Mouse (Mus musculus) layer of hippocampus, adult 8-10 months (tissue): Measurements from ENCODE around the gene Arl1. TPM values are rescaled to one million over a fixed set of nuclear protein-coding genes. Genes with fewer than 3 reads are reported as not detected.
"Not testable (repeated sequence)": the region's sequence is repeated elsewhere in the genome, so short reads cannot be mapped to it uniquely, and the experiment has no call there.

Experiments used
- DNase-seq, 2 experiments: peaks; one replicate each; pipeline ENCODE4 v3.0.0; 2022; ENCODE audit warnings: low spot score in 2 of 2
- total RNA-seq, 4 experiments: library from RNA; stranded (reverse); gene quantifications; 2 replicates each; pipeline ENCODE4 v1.2.4; 2022

The Arl1 gene
- total RNA-seq = 100 to 1,000 TPM; 124 to 140 (median 133) TPM

DNA sequence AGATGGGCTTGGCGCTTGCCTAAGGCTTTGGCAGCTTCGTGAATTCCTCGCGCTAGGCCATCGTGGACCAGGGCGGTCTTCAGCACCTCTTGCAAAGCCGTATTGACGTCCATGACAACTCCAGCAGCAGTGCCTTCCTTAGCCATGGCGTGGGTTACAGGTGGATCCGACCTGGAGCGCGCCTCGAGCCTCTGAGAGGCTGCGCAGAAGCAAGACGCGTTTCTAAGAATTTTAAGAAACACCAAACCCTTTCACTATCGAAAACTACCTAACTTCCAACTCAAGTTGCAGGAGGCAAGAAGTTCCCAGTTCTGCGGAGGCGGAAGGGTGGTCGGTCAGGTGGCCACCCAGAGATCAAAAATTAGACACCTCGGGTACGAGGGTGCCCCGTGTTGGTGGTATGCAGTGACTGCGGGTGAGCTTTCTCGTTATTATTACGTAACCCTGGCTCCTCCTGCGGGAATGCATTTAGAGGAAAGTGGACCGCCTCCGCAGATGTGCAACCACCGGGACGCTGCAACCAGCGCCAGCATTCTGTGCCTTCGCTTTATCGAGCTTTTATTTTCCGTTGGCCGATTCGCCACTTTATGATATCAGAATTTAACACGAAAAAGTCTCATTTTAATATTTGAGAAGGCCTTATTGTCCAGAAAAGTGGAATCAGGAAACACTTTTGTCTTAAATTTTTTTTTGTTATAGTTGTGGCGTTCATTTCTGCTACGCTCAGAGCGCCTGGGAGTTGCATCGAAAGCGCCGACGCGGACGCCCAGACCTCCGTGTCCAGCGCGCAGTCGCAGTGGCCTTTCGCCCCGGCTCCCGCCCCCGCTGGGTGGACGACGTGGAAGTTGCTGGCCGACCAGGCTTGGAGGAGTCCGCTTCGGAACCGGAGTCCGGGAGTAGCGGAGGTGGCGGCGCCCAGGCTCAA is at the start of gene Arl1:
Gene Arl1 (plus strand): TSS at position 288 of the 925 bp plus-strand sequence.
- peak; percentile 85 to 89 for DNase-seq

- DNase-seq = no peak
Measured at GRCm38 (mm10) chr10:88682904-88683563, 47.6 kb upstream of the Arl1 start.

GRCm38 (mm10) chr10:88684925-88685324 is 45.7 kb upstream of the Arl1 start, which contains the start of gene Spic:
Gene Spic (minus strand): TSS chr10:88685015.
- DNase-seq = no peak

DNA sequence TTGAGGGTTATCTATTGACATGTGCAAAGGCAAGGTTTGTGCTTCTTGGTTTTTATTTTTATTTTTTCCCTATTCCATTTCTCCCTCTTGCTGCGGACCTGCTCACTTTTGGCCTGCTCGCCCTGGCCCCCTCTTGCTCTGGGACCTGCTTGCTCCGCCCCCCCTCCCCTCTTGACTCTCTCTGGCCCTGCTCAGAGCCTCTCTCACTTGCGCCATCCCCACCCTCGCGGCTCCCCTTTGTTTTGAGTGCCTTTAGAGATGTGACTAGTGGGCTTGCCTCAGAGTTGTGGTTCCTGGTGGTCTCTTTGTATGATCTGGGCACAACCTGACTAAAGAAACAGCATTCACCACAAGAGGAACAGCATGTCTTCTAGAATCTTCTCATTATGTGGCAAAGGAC is 29.7 kb upstream of the Arl1 start:
- DNase-seq = no peak

DNA sequence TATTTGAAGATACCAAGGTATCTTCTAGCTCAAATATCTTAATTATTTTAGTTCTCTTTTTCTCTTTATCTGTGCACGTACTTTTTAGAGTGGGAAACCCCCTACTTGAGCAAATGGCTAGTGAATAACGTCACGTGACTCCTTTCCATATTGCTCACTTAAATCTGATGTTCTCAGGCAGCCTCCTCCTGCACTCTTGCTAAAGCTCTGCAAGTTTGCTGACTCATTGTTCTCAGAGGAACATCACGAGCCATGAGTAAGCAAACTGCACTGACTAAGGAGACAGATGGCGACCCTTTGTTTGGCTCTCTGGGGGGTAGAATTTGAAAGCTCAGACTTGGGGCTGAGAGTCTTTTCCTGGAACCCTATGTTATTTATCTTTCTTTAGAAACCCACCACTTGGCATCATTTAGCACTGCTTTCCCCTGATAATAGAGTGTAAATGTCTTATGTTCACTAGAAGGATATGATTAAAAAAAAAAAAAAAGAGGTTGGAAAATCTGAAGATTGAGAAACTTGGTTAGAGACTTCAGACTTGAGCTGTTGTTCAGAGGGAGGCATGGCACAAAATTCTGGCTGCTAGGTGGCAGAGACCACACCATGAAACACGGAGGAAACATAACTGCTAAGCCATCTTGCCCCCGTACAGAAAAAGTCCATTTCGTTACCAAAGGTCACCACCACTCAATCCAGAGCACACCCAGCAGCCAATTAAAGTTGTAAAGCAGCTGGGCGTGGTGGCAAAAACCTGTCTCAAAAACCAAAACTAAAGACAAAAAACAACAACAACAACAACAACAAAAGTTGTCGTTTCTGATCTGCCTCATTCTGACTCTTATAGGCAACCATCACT is 21.8 kb upstream of the Arl1 start:
- peak; percentile 42 for DNase-seq

DNA sequence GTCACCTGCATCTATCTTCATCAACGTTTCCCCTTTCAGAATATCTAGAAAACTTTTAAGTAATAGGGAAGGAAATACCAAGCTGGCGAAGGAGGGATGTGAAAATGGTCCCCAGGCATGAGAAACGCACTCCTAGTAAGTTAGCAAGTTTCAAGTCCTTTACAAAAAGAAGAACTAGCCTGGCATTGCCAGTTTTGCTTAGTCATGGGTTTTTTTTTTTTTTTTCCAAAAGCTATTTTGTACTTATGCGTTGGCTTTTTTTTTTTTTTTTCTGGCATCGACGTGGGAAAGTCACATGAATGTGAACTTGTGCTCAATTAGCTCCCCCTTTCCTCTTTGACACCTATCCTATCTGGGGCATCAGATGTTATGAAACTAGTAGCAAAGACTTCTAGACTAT is 18.3 kb upstream of the Arl1 start:
- no peak for DNase-seq

- no peak for DNase-seq
Measured at GRCm38 (mm10) chr10:88714744-88715143, 15.9 kb upstream of the Arl1 start.

GRCm38 (mm10) chr10:88715621-88716020 is 15.0 kb upstream of the Arl1 start:
- no peak for DNase-seq

DNA sequence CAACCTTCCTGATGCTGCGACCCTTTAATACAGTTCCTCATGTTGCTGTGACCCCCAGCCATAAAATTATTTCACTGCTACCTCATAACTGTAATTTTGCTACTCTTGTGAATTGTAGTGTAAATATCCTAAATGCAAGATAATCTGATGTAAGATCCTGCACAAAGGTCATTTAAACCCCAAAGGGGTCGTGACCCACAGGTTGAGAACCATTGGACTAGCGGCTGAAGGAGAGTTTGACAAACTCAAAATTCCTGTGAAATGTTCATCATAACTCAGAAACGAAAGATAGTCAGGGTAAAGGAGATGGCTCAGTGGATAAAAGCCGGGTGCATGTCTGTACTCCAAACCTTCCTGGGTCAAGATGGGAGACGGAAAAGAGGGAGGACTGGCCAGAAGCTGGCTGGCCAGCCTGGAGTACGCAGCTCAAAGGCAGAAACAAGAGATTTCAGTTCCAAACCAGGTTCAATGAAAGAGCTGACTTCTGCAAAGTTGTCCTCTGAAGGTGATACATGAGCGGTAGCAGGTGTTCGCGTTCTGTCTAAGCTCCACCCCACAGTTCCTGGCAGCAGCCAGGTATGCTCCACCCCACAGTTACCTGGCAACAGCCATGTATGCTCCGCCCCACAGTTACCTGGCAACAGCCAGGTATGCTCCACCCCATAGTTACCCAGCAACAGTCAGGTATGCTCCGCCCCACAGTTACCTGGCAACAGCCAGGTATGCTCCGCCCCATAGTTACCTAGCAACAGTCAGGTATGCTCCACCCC is 13.5 kb upstream of the Arl1 start:
- no peak for DNase-seq

- DNase-seq = no peak
Measured at GRCm38 (mm10) chr10:88717756-88718025, 13.0 kb upstream of the Arl1 start.

DNA sequence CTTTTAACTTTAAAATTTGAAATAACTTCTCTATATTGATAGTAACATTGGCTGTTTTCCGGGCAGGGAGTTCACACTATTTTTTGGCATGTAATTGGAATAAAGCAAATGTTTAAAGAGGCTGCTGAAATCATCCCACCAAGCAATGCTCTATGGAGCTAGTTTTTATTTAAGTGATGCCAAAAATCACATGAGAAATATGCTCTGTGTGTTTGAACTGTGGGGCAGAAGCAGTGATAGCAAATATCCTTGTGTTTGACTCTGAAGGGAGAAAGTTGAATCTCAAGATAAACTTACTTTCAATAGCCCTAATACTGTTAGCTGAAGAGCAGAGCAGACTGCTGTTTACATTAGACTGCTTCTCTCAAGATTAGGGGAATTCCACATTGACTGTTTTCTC is 11.0 kb upstream of the Arl1 start:
- no peak for DNase-seq

DNA sequence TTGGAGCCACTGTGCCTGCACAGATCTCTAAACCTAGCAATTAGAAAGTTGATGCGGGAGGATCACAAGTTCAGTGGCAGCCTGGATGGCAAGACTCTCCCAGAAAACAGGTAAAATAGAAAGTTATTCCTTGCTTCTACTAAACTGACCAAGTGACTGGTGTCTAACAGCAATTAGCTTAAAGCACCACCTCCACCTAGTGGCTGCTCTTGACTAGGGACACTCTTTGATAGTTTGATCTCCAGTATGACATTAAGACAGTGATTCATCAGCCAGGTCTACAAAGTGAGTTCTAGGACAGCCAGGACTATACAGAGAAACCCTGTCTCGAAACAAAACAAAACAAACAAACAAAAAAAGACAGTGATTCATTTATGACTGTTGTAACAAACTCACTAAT is 5.3 kb upstream of the Arl1 start:
- DNase-seq = no peak

- DNase-seq = peak in 1 of 2 experiments; percentile 33
Measured at GRCm38 (mm10) chr10:88727128-88727527, 3.5 kb upstream of the Arl1 start.

- DNase-seq = no peak
Measured at GRCm38 (mm10) chr10:88728166-88728565, 2.5 kb upstream of the Arl1 start.

DNA sequence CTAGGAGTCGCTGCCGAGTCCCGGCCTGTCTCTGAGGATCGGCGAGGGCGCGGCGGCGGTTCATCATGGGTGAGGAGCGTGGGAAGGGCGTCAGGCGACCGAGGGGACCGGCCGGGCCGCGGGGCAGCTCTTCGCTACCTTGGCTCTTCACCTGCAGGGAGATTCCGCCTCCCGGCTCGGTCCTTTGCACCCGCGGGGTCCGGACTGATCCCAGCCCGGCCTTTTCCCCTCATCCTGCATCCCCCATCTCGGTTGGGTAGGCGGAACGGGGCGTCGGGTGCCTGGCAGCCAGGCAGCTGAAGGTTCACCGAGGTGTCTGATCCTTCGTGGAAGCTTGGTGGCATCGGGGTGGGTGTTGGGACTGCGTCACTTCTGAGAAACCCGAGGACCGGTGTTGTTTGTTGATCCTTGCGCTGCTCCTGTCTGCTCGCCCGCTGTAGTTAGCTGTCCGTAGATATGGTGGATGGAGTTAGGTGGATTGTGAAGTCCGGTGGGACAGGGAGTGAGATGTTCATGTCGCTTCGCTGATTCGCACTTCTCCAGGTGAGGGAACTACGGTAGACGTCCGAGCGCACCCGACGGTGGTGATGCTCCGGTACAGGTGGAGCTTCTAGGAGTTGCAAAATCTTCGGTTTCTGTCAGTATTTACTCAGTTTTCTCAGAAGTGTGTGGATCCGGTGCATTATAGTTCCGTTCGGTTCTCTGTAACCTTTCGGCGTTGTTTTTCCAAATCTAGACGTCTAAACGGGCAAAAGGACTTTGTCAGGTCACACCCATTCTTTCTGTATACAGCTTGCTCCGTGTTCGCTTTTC is 1.0 kb downstream of the Arl1 start:
- DNase-seq = peak in 1 of 2 experiments; percentile 9

- DNase-seq = no peak
Measured at GRCm38 (mm10) chr10:88732309-88732622, 1.6 kb downstream of the Arl1 start.

- not testable (repeated sequence) for DNase-seq
Measured at GRCm38 (mm10) chr10:88739074-88739473, 8.4 kb downstream of the Arl1 start.

GRCm38 (mm10) chr10:88739818-88740217 is 9.2 kb downstream of the Arl1 start:
- DNase-seq = no peak

DNA sequence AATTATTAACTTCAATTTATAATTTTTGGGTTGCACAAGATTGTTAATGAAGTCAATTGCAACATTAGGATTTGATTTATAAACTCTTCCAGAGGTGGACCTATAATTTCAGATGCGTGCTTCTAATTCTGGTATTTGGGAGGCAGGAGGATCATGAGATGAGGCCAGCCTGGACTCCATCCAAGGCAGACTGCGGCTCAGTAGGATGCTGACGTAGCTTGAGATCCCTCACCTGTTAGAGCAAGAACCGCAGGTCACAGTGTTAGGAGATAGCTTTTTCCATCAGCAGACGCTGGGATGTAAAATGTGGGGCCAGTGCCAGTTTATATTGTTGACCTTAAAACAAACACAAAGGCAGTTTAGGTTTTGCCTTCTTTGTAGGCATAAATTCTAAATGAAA is 10.1 kb downstream of the Arl1 start:
- DNase-seq = no peak

- no peak for DNase-seq
Measured at GRCm38 (mm10) chr10:88741426-88741825, 10.8 kb downstream of the Arl1 start.
